Mouse (Mus musculus) ES-E14 (cell line): ENCODE data around the gene Gm28845.

Experiments used
- CHD2 ChIP-seq: IDR thresholded peaks from 2 replicates; pipeline ENCODE4 v1.6.1; 2014; ENCODE audit warnings: mild to moderate bottlenecking, low read depth, low read length, inconsistent platforms
- HCFC1 ChIP-seq: IDR thresholded peaks from 2 replicates; pipeline ENCODE4 v1.6.1; 2012; ENCODE audit warnings: low read length, inconsistent platforms, borderline replicate concordance; ENCODE audit not compliant: insufficient read depth
- MAFK ChIP-seq: IDR thresholded peaks from 2 replicates; pipeline ENCODE4 v1.6.1; 2014; ENCODE audit warnings: mild to moderate bottlenecking, low read depth, low read length, inconsistent platforms; ENCODE audit not compliant: insufficient read depth
- ZC3H11A ChIP-seq: IDR thresholded peaks from 2 replicates; pipeline ENCODE4 v1.6.1; 2012; ENCODE audit warnings: low read depth, mild to moderate bottlenecking, inconsistent platforms, low read length, borderline replicate concordance
- ZNF384 ChIP-seq: IDR thresholded peaks from 2 replicates; pipeline ENCODE4 v1.6.1; 2012; ENCODE audit warnings: low read depth, low read length, inconsistent platforms

- no peak for TF ChIP-seq CHD2
- no peak for TF ChIP-seq ZNF384
- TF ChIP-seq MAFK, result no peak
- TF ChIP-seq ZC3H11A, result no peak
- no peak for TF ChIP-seq HCFC1
These were observed 13.5 kb upstream of the Gm28845 start for GRCm38 (mm10) chr1:65132833-65133232.
